ENCODE assay signal across 7 mouse cellular contexts in genomic region chr4:134287575-134288025, GRCm38 (mm10). TPM values are rescaled to one million over a fixed set of nuclear protein-coding genes. Genes with fewer than 3 reads are reported as not detected.
DNase-seq lines count a peak whose midpoint lies in the region; ATAC-seq lines count a peak whose summit lies in the region.

TSS of gene Pdik1l (minus strand) at chr4:134287895.

- H3K27me3 ChIP-seq in megakaryocyte, embryonic 14.5 days (replicated peaks): no peaks in the 10 kb centered on the region

- ATAC-seq in activated CD4-positive, CD25-positive, alpha-beta regulatory T cell, adult 4 months: peak; percentile 76

- no peaks in the 10 kb centered on the region for H3K9me3 ChIP-seq in megakaryocyte, embryonic 14.5 days

- H3K4me1 ChIP-seq in megakaryocyte, embryonic 14.5 days: peaks cover 48% of the 10 kb centered on the region

- H3K4me3 ChIP-seq in megakaryocyte, embryonic 14.5 days (replicated peaks): peak within 1 kb of the TSS; percentile 99

- peak; percentile 79 for DNase-seq in cerebellum, postnatal 36 days
- DNase-seq in gastrocnemius, adult 18-20 months (ENCODE audit: low spot score): peak; percentile 43
- DNase-seq in hindlimb bud, embryonic 11.5 days (ENCODE audit: extremely low spot score, low read depth, low spot score): peak; percentile 41
- peak; percentile 58 to 63 for DNase-seq in left cerebral cortex, adult 8-10 months (ENCODE audit: low spot score in 2 of 2)
- peak; percentile 73 for DNase-seq in right cerebral cortex, postnatal 14 days

- H3K36me3 ChIP-seq in megakaryocyte, embryonic 14.5 days (replicated peaks; ENCODE audit: low read length): peaks cover 22% of the 10 kb centered on the region

RNA-seq across cellular contexts. Expression of gene Pdik1l, which starts in this region (rescaled TPM):
- polyA plus RNA-seq in activated CD4-positive, CD25-positive, alpha-beta regulatory T cell, adult 4 months (2017; shearing (Covaris generic)): 10 to 100 TPM; 17.2 to 19.1 TPM
- 1 to 10 TPM; 3.9 to 5.7 TPM for total RNA-seq in gastrocnemius, adult 18-20 months (2021)
- 10 to 100 TPM; 15.8 to 22.4 (median 19.3) TPM for total RNA-seq in left cerebral cortex, adult 8-10 months (2022)
- 0.20 TPM in 1 of 2 replicates, not detected in the other for polyA plus RNA-seq in megakaryocyte, embryonic 14.5 days (2012; ENCODE audit: insufficient read depth, low replicate concordance)

Comparison
In these comparisons a context has a peak if more than half of its experiments do, and no peak if none do; other contexts are left out.
1. Peak in every context shown above with its lines: DNase-seq, ATAC-seq and H3K4me3 ChIP-seq.
2. RNA of gene Pdik1l (polyA plus RNA-seq): 17.2 to 19.1 TPM in activated CD4-positive, CD25-positive, alpha-beta regulatory T cell, adult 4 months; 0.20 TPM in megakaryocyte, embryonic 14.5 days; every median in the first group is over 10 times any median in the second.